Mouse (Mus musculus): ENCODE results near the gene Cyp4f16. TPM values are rescaled to one million over a fixed set of nuclear protein-coding genes. Genes with fewer than 3 reads are reported as not detected.
"Not testable (repeated sequence)": the region's sequence is repeated elsewhere in the genome, so short reads cannot be mapped to it uniquely, and the experiment has no call there.

The Cyp4f16 gene
- total RNA-seq, 2 experiments from 2014 or later, result 5.8 to 5.9 TPM

DNA sequence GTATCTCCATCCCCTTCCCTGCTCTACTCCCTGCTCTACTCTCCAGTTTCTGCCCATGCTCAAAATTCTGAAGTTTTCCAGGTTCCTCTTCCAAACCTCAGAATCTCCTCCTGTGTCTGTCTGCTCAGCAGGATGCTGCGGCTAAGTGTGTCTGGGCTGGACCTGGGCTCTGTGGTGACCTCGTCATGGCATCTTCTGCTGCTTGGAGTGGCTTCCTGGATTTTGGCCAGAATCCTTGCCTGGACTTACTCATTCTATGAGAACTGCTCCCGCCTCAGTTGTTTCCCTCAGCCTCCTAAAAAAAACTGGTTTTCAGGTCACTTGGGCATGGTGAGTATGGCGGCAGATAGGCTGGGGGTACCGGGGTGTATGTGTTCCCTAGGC, 501 bp downstream of the Cyp4f16 start:
- DNase-seq (ENCODE audit: low spot score in 2 of 2), result no peak
- intact Hi-C loops (cut with DNase I), result loop anchor here (5.0 kb wide), 1 partner anchor 85 kb away; the partner anchor contains the start of gene Cyp4f37

- intact Hi-C loops (cut with DNase I); DNase-seq (ENCODE audit: low spot score in 2 of 2): not testable (repeated sequence)
Measured at GRCm38 (mm10) chr17:32544792-32545191, 8.4 kb downstream of the Cyp4f16 start.

GRCm38 (mm10) chr17:32550377-32550776, 14.0 kb downstream of the Cyp4f16 start:
- DNase-seq (ENCODE audit: low spot score in 2 of 2), result not testable (repeated sequence)
- intact Hi-C loops (cut with DNase I), result loop anchor here (2.0 kb wide), 1 partner anchor 130 kb away; no protein-coding TSS in a partner anchor

GRCm38 (mm10) chr17:32550900-32551770, 14.8 kb downstream of the Cyp4f16 start:
- intact Hi-C loops (cut with DNase I), result loop anchor here (2.0 kb wide), 1 partner anchor 130 kb away; no protein-coding TSS in a partner anchor
- DNase-seq (ENCODE audit: low spot score in 2 of 2), result peak; percentile 88 to 94

DNA sequence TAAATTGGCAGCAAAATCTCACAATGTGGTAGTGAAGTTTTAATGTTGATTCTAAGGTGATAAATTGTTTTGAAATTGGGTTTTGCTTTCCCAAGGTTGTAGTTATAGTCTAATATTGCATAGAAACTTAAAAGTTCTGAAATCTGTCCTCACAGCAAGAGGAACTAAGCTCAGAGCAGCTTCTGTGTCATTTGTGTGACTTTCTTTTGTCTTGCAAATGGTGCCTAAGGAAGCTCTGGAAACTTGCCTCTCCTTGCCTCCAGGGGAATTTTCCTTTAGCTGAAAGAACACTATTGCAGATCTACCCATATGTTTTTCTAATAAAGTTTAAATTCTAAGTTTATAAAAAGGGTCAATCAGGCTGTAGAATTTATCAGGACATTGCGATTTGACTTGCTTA, 16.7 kb downstream of the Cyp4f16 start:
- intact Hi-C loops (cut with DNase I); DNase-seq (ENCODE audit: low spot score in 2 of 2): not testable (repeated sequence)

GRCm38 (mm10) chr17:32554368-32554767, 18.0 kb downstream of the Cyp4f16 start:
- DNase-seq (ENCODE audit: low spot score in 2 of 2); intact Hi-C loops (cut with DNase I): not testable (repeated sequence)

GRCm38 (mm10) chr17:32563301-32563700, 26.9 kb downstream of the Cyp4f16 start:
- DNase-seq (ENCODE audit: low spot score in 2 of 2), result not testable (repeated sequence)

DNA sequence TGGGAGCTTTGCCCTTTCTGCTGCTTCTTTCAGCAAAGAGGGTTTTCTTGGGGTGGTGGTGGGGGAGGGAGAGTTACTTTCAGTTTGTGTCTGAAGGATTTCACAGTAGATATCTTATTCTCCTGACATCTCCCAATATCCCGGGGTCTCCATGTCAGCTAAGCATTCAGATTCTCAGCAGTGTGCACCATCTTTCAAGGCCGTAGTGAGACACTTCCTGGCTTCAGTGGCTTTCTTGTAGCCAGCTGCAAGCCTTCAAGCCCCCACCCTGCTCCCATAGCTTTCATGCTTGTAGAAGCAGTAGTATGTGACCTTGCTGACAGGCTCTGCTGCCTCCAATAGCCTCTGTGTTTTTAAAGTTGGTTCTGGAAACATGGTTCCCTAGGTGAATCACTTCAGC, 36.9 kb downstream of the Cyp4f16 start:
- DNase-seq (ENCODE audit: low spot score in 2 of 2); intact Hi-C loops (cut with DNase I): not testable (repeated sequence)

More at GRCm38 (mm10) chr17:32563301-32563700, 26.9 kb downstream of the Cyp4f16 start:
- intact Hi-C loops (cut with DNase I), result not testable (repeated sequence)

DNA sequence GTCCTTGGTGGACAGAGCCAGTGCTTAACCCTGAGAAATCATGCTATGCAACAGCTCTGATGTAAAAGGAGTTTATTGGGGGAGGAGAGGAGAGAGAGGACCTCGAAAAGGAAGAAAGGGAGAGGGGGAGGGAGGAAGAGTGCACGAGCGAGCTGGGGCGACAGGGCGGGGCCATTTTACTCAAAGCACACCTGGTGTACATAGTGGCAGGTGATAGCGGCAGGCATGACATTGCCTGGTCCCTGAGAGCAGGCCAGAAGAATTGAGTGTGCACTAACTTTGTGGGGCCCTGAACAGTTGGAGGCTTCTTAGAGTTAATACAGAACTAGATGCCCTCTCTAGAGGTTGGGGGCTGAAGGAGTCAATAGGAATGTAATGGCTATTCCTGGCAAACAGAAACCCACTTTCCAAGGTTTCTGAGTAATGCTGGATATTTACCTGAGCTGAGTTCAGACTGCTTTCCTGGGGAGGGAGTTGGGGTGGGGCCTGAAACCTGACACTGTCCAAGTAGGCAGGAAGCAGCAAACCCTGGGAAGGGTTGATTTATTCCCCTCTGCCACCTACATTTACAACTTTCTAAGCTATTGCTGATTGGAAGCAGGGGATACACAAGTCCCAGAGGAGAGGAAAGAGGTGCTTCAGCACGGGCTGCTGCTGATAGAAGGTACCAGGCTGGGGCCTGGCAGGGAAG, 41.3 kb downstream of the Cyp4f16 start:
- no peak for DNase-seq (ENCODE audit: low spot score in 2 of 2)
- intact Hi-C loops (cut with DNase I), result no loop called here

GRCm38 (mm10) chr17:32596494-32596893, 60.1 kb downstream of the Cyp4f16 start:
- no peak for DNase-seq (ENCODE audit: low spot score in 2 of 2)
- intact Hi-C loops (cut with DNase I), result no loop called here

Other genes with a start within 250 kb of the Cyp4f16 start
- gene Akap8, start 215.3 kb upstream of the Cyp4f16 start, total RNA-seq (2021), result 10 to 100 TPM; 75.3 to 84.7 TPM
- 100 to 1,000 TPM; 164 to 175 TPM for gene Akap8l, start 186.0 kb upstream of the Cyp4f16 start, total RNA-seq (2021)
- 10 to 100 TPM; 78.0 to 85.2 TPM for gene Wiz, start 147.1 kb upstream of the Cyp4f16 start, total RNA-seq (2021)
- gene Rasal3, start 133.0 kb upstream of the Cyp4f16 start, total RNA-seq (2021), result 1 to 10 TPM; 3.0 TPM
- not detected for gene Pglyrp2, start 112.4 kb upstream of the Cyp4f16 start, total RNA-seq (2021)
- not detected for gene Cyp4f39, start 83.8 kb upstream of the Cyp4f16 start, total RNA-seq (2021)
- 1 to 10 TPM; 3.7 to 3.8 TPM for gene Cyp4f17, start 30.5 kb upstream of the Cyp4f16 start, total RNA-seq (2021)
- gene Cyp4f37, start 84.8 kb downstream of the Cyp4f16 start, total RNA-seq (2021), result not detected
- not detected for gene Cyp4f40, start 122.3 kb downstream of the Cyp4f16 start, total RNA-seq (2021)
- gene Cyp4f15, start 149.1 kb downstream of the Cyp4f16 start, total RNA-seq (2021), result 10 to 100 TPM in 1 of 2 experiments, 1 to 10 TPM in 1; 8.2 to 12.0 TPM